Mouse (Mus musculus): Measurements from ENCODE around the gene Ralgapb. TPM values are rescaled to one million over a fixed set of nuclear protein-coding genes. Genes with fewer than 3 reads are reported as not detected.

The Ralgapb gene
- polyA plus RNA-seq, 1 experiment from 2014 or later, result 17.5 TPM

DNA sequence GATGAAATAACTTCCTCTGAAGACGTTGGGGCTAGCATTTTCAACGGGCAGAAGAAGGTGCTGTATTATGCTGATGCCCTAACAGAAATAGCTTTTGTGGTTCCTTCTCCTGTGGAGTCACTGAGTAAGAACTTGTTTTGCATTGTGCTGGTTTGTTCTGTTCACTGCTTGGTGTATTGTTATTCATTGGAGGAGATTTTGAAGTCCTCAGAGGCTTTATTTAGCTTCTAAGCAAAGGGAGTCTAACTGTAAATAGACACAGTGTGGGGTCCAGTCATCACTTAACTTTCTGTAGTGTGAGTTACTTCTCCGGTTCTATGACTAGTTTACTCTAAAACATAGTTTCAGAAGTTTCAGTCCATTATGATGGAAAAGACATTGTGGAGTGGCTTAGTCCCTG, 68.0 kb downstream of the Ralgapb start:
- Histone ChIP-seq H3K4me1 (no peaks in the 10 kb centered on the region), H3K27ac (replicated peaks) (no peak overlapping the region), H3K9me3 (replicated peaks) (no peaks in the 10 kb centered on the region), H3K36me3 (peaks cover 48% of the 10 kb centered on the region), H3K27me3 (no peaks in the 10 kb centered on the region), H3K9ac (no peak overlapping the region), H3K4me3 (replicated peaks) (no peak overlapping the region), H3K4me2 (replicated peaks) (no peak overlapping the region)
- no peak for ATAC-seq (ENCODE audit: insufficient number of reproducible peaks, low FRiP score, low TSS enrichment, low read depth)
- 82% methylated on average over 3 of the region's 3 CpGs for WGBS

DNA sequence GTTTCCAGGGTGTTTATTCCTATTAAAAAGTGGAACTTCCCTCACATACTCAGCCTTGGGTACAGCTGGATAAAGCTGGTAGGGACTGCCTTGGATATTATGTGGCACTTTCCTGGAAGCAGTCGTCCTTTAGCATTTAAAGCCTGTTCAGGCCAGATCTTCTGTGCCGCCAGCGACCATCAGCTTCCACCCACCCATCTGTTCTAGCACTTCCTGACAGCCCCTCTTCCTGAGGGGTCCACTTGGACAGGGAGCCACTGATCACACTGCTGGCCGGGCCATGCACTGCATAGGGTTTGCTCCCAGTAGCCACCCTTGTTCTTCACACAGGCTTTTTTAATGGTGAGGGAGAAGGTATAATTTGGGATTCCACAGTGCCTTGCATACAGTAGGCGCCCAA, 88.8 kb downstream of the Ralgapb start:
- no peak overlapping the region for H3K4me2 ChIP-seq (replicated peaks)
- no peak overlapping the region for H3K9ac ChIP-seq
- H3K9me3 ChIP-seq (replicated peaks), result no peaks in the 10 kb centered on the region
- no peaks in the 10 kb centered on the region for H3K27me3 ChIP-seq
- ATAC-seq (ENCODE audit: insufficient number of reproducible peaks, low FRiP score, low TSS enrichment, low read depth), result no peak
- H3K27ac ChIP-seq (replicated peaks), result no peak overlapping the region
- WGBS, result 81% methylated on average over 5 of the region's 5 CpGs
- H3K36me3 ChIP-seq, result peaks cover 38% of the 10 kb centered on the region
- no peak overlapping the region for H3K4me3 ChIP-seq (replicated peaks)
- 0 out of 2 replicates have a peak, but pooled peaks cover 7% of the 10 kb centered on the region for H3K4me1 ChIP-seq

DNA sequence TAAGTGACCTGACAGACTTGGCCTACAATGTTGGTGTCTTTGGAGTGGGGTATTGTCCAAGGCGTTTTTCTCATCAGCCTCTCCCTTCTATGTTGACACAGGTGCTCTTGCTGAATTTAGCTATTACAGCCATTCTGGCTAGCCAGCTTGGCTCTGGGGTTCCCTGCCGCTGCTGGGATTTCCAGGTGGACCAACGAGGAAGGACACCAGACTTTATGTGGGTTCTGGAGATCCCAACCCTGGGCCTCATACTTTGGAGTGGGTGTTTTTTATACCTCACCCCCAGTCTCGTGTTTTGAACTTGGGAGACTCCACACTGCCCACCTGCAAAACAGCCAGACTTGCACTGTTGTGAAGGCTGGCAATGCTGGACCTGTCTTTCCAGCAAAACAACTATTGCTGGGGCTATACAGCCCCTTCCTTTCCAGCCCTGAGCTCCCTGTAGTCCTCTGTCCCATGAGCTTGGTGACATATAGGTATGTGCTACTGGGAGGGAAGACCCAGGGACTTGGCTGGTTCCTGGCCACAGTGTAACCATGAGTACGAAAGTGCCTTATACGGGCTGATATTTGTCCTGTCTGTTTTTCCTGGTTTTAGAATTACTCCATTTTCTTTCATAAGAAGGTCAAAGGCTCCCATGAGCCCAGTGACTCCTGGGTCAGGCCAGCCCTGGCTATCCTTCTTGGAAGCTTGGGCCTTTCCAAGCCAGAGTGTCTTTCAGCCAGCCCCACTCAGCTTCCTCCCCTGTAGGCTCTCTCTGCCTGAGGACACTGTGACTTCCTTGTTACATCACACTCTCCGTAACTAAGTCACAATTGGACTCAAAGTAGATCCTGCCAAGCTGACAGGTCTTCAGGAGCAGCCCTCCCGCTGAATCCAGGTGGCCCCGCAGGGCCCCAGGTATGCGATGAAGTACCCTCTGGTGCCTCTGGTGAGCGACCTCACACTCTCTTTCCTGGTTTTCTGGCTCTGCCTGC, 92.5 kb downstream of the Ralgapb start, which contains the start of gene Adig:
Gene Adig, plus strand, starts transcription at position 777 of the 977 bp plus-strand sequence.
- 65% methylated on average over 11 of the region's 11 CpGs for WGBS
- H3K27ac ChIP-seq (replicated peaks), result 0 out of 2 replicates have a peak within 1 kb of the TSS, but pooled peaks have one; percentile 17

DNA sequence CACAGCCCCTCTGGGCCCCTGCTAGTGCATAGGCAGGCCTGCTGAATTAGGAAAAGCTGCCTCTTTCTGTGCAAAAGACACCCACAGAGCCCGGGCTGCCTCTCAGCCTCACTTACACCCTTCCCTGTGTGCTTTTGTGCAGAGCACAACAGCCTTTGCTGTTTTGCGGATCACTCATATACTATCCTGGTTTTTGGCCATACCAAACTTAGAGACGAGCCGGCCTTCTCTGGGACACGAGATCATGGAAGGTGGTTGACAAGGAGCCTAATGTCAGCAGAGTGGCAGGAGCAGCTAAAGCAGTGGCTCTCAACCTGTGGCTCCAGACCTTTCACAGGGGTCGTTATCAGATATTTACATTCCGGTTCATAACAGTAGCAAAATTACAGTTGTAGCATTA, 93.6 kb downstream of the Ralgapb start:
- ATAC-seq (ENCODE audit: insufficient number of reproducible peaks, low FRiP score, low TSS enrichment, low read depth), result no peak
- H3K27ac ChIP-seq (replicated peaks), result 0 out of 2 replicates have a peak overlapping the region, but pooled peaks have one; percentile 17
- H3K36me3 ChIP-seq, result no peaks in the 10 kb centered on the region
- no peak overlapping the region for H3K4me3 ChIP-seq (replicated peaks)
- 80% methylated on average over 7 of the region's 7 CpGs for WGBS
- no peak overlapping the region for H3K9ac ChIP-seq
- H3K27me3 ChIP-seq, result no peaks in the 10 kb centered on the region
- H3K9me3 ChIP-seq (replicated peaks), result no peaks in the 10 kb centered on the region
- no peak overlapping the region for H3K4me2 ChIP-seq (replicated peaks)
- 0 out of 2 replicates have a peak, but pooled peaks cover 7% of the 10 kb centered on the region for H3K4me1 ChIP-seq

More for the DNA sequence above, 92.5 kb downstream of the Ralgapb start, which contains the start of gene Adig:
- Histone ChIP-seq H3K27me3 (no peaks in the 10 kb centered on the region), H3K4me2 (replicated peaks) (no peak within 1 kb of the TSS), H3K4me3 (replicated peaks) (no peak within 1 kb of the TSS), H3K36me3 (peaks cover 9% of the 10 kb centered on the region; the same call in 1 of the 2 replicates), H3K4me1 (0 out of 2 replicates have a peak, but pooled peaks cover 7% of the 10 kb centered on the region), H3K9ac (no peak within 1 kb of the TSS), H3K9me3 (replicated peaks) (no peaks in the 10 kb centered on the region)
- ATAC-seq (ENCODE audit: insufficient number of reproducible peaks, low FRiP score, low TSS enrichment, low read depth), result no peak

DNA sequence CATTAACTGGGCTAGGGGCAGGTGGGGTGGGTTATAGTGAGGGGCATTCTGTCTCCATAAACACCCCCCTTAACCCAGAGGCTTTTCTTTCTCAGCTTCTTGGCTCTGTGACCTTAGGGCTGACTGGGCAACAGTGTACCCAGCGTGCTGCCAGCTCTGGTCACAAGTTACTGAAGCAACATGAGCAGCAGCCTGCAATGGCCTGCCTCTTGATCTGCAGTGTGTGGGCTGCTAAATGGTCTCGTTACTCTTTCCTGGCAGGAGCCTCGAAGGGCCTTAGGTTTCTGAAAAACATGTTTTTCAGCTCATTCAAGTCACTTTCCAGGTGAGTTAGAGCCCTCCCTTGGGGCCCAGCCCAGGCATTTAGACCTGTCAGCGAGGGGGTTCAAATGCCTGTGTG, 94.0 kb downstream of the Ralgapb start:
- Histone ChIP-seq H3K4me1 (0 out of 2 replicates have a peak, but pooled peaks cover 7% of the 10 kb centered on the region), H3K36me3 (no peaks in the 10 kb centered on the region), H3K4me3 (replicated peaks) (no peak overlapping the region), H3K27ac (replicated peaks) (0 out of 2 replicates have a peak overlapping the region, but pooled peaks have one; percentile 17), H3K9ac (no peak overlapping the region), H3K27me3 (no peaks in the 10 kb centered on the region), H3K9me3 (replicated peaks) (no peaks in the 10 kb centered on the region), H3K4me2 (replicated peaks) (no peak overlapping the region)
- no peak for ATAC-seq (ENCODE audit: insufficient number of reproducible peaks, low FRiP score, low TSS enrichment, low read depth)
- 45% methylated on average over 4 of the region's 4 CpGs for WGBS

DNA sequence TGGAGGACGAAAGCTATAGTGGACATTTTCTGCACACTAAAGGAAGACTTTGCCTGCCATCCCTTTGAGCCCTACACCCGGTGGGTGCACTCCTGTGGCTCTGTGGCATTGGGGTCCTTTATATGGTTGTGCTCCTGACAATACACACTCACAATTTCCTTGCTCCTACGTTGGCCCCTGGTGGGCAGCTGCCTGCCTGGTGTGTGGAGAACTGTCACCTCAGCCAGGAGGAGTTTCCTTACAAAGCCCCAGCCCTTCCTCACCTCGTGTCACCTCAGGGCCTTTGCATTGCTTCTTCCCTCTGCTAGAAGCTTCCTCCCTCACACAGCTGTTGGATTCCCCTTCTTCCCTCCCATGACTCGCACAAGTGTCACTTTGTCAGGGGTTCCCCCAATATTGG, 96.8 kb downstream of the Ralgapb start:
- 0 out of 2 replicates have a peak, but pooled peaks cover 4% of the 10 kb centered on the region for H3K4me1 ChIP-seq
- ATAC-seq (ENCODE audit: insufficient number of reproducible peaks, low FRiP score, low TSS enrichment, low read depth), result no peak
- H3K9ac ChIP-seq, result no peak overlapping the region
- WGBS, result 81% methylated on average over 5 of the region's 5 CpGs
- H3K9me3 ChIP-seq (replicated peaks), result no peaks in the 10 kb centered on the region
- no peak overlapping the region for H3K4me2 ChIP-seq (replicated peaks)
- no peaks in the 10 kb centered on the region for H3K36me3 ChIP-seq
- H3K4me3 ChIP-seq (replicated peaks), result no peak overlapping the region
- no peaks in the 10 kb centered on the region for H3K27me3 ChIP-seq
- no peak overlapping the region for H3K27ac ChIP-seq (replicated peaks)

DNA sequence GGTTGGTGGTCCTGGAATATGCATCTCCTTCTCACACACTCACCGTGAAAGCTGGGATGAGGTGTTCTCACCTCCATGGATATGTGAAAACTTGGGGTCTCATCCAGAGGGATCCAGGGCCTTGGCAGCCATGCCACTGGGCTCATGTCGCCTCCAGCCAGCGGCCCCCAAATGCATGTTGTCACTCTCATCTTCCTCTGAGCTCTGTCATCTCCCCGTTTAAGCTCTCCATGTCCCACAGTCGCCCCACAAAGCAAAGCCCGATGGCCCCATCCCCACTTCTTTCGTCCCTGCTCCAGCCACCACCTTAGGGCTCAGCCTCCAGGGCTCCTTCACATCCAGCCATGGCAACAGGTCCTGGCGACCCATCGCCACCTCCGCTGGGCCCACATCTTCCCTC, 97.4 kb downstream of the Ralgapb start:
- Histone ChIP-seq H3K9ac (no peak overlapping the region), H3K9me3 (replicated peaks) (no peaks in the 10 kb centered on the region), H3K4me1 (0 out of 2 replicates have a peak, but pooled peaks cover 4% of the 10 kb centered on the region), H3K27ac (replicated peaks) (no peak overlapping the region), H3K4me3 (replicated peaks) (no peak overlapping the region), H3K36me3 (no peaks in the 10 kb centered on the region), H3K27me3 (no peaks in the 10 kb centered on the region), H3K4me2 (replicated peaks) (no peak overlapping the region)
- 89% methylated on average over 10 of the region's 10 CpGs for WGBS
- no peak for ATAC-seq (ENCODE audit: insufficient number of reproducible peaks, low FRiP score, low TSS enrichment, low read depth)

DNA sequence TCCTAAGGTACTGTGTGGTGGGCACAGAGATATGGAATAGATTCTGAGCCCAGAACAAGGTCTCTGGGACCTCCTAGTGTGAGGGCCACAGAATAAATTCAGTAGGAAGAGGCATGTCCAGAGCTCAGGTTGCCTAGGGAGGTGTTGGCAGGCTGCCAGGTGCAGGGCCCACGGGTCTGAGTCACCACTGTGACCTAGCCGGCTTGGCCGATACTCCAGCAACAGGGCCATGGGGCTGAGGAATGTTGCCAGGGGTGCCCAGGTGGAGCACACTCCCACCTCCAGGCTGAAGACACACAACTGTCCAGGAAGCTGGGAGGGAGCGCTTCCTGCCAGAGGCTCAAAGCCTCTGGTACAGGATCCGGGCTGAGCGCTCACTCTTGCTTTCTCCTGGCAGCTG, 101.0 kb downstream of the Ralgapb start:
- Histone ChIP-seq H3K27me3 (no peaks in the 10 kb centered on the region), H3K9me3 (replicated peaks) (no peaks in the 10 kb centered on the region), H3K4me2 (replicated peaks) (no peak overlapping the region), H3K4me1 (peaks cover 4% of the 10 kb centered on the region; the same call in 1 of the 2 replicates), H3K27ac (replicated peaks) (no peak overlapping the region), H3K4me3 (replicated peaks) (no peak overlapping the region), H3K9ac (no peak overlapping the region), H3K36me3 (no peaks in the 10 kb centered on the region)
- WGBS, result 66% methylated on average over 6 of the region's 6 CpGs
- ATAC-seq (ENCODE audit: insufficient number of reproducible peaks, low FRiP score, low TSS enrichment, low read depth), result no peak

DNA sequence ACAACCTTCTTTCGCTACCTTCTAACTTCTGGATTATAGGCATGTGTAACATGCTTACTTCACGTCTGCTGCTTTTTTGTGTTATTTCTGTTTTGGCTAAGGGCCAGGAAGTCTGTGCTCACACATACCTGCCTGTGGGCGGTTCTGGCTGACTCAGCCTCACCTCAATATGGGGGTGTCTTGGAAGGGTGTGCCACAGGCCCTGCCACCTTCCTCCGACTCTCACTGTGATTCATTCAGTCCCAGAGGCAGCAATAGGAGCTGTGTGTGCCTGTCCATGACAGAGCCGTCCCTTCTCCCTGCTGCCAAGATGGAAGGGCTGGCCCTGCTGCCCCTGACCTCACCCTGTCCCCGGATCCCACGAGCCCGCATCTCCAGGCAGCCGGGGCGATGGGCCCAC, 102.9 kb downstream of the Ralgapb start, which contains the start of gene Arhgap40:
Gene Arhgap40, plus strand, starts transcription at position 269 of the 400 bp plus-strand sequence.
- Histone ChIP-seq H3K36me3 (no peaks in the 10 kb centered on the region), H3K9ac (no peak within 1 kb of the TSS), H3K4me1 (peaks cover 4% of the 10 kb centered on the region; the same call in 1 of the 2 replicates), H3K9me3 (replicated peaks) (no peaks in the 10 kb centered on the region), H3K4me3 (replicated peaks) (no peak within 1 kb of the TSS), H3K4me2 (replicated peaks) (no peak within 1 kb of the TSS), H3K27ac (replicated peaks) (peak within 1 kb of the TSS; percentile 58; the same call in 1 of the 2 replicates), H3K27me3 (no peaks in the 10 kb centered on the region)
- WGBS, result 63% methylated on average over 10 of the region's 10 CpGs
- no peak for ATAC-seq (ENCODE audit: insufficient number of reproducible peaks, low FRiP score, low TSS enrichment, low read depth)

DNA sequence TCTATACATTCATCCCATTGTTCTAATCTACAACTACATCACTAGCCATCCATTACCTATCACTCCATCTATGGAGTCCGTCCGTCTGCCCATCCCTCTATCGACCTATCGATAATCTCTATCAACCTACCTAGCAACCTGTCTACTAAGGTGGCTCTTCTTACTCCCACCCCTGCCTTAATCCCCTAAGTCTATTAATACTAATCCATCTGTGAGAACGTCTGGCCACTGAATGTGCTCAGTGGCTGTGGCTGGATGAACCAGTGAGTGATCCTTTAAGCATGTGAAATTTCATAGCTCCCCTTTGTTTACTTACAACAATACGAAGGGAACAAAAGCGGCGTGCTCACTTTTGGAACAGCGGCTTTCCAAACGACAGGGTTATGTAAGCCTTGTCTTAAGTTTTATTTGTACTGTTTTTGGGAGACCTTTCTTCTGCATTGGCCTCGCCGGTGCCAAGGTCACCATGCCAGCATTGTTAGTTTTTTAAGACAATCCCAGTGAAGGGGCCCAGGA, 104.2 kb downstream of the Ralgapb start:
- H3K9ac ChIP-seq, result no peak overlapping the region
- no peak overlapping the region for H3K27ac ChIP-seq (replicated peaks)
- ATAC-seq (ENCODE audit: insufficient number of reproducible peaks, low FRiP score, low TSS enrichment, low read depth), result no peak
- H3K36me3 ChIP-seq, result no peaks in the 10 kb centered on the region
- H3K27me3 ChIP-seq, result no peaks in the 10 kb centered on the region
- H3K4me1 ChIP-seq, result peaks cover 4% of the 10 kb centered on the region; the same call in 1 of the 2 replicates
- H3K4me3 ChIP-seq (replicated peaks), result no peak overlapping the region
- WGBS, result 77% methylated on average over 12 of the region's 12 CpGs
- H3K9me3 ChIP-seq (replicated peaks), result no peaks in the 10 kb centered on the region
- no peak overlapping the region for H3K4me2 ChIP-seq (replicated peaks)

DNA sequence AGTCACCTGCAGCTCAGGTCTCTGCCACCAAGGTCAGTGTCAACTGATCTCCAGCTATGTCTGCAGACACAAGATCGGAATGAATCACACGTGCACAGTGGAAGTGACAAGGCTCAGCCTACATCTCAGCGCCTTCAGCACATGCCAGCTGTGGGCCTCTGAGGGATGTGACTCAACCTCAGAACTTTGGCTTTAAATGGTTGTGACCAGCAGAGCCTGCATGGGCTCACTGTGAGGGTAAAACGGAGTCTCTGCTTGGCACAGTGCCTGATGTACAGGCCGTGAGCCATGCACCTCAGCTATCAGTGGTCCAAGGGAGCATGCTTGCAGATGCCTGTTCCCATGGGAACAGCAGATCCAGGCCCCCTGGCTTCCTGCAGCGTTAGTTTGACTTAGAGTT, 108.9 kb downstream of the Ralgapb start:
- Histone ChIP-seq H3K4me2 (replicated peaks) (no peak overlapping the region), H3K27ac (replicated peaks) (no peak overlapping the region), H3K36me3 (no peaks in the 10 kb centered on the region), H3K9me3 (replicated peaks) (no peaks in the 10 kb centered on the region), H3K9ac (no peak overlapping the region), H3K4me3 (replicated peaks) (no peak overlapping the region), H3K27me3 (no peaks in the 10 kb centered on the region), H3K4me1 (no peaks in the 10 kb centered on the region)
- 60% methylated on average over 6 of the region's 6 CpGs for WGBS
- ATAC-seq (ENCODE audit: insufficient number of reproducible peaks, low FRiP score, low TSS enrichment, low read depth), result no peak

Data from embryonic facial prominence, embryonic 15.5 days (tissue).